Mouse (Mus musculus): Measurements from ENCODE around the gene Lgr4.

Gene Lgr4

DNA sequence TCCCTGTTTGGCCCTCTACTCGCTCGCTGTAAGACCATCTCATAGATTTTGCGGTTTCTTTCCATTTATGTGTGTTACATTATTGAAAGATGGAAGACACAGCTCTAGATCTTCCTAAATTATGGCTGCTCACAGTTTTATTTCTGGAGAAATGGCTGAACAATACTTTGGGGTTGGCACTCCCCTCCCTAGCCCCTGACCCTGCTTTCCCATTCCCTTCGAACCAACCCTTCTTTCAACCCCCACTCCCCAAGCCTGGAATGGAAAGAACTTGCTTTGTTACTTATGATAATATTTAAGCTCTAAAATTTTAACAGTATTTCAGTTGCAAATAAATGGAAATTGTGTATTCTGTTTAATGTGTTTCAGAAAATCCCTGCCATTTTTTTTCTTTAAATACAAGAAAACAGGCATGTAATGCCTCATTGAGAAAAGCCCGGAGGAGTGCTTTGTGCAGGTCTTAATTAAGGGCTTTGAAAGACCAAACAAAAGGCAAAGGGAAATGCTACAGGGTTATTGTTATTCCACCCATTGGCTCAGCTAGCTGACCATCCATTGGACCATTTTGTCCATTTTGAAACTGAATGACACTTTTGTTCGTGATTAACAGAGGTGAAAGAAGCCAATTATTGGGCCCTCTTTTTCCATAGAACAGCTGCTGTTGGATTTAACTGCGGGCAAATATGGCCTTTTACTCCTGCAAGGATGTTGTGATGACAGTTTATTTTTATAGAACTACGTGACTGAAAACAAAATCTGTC lies 25.5 kb downstream of the Lgr4 start:
- in situ Hi-C loops (cut with MboI; ENCODE audit: unreplicated experiment in 2 of 2), result no loop called here

DNA sequence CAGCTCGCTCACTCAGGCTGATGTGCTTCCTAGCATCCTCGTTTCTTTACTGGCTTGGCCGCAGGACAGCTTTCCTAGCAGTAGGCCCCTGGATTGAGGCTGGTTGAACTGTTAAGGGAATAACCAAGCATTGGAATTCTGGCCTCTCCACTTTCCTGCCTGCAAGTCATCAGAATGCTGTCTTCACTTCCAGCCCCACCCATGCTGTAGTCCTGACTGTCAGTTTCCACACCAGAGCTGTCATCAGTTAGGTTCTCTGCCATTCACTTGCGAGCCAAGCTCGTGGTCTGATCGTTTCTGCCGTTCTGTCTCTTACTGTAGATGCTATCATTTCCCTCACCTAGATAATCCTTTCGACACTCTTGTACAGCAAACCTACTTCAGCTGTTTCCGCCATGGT lies 27.5 kb downstream of the Lgr4 start:
- in situ Hi-C loops (cut with MboI; ENCODE audit: unreplicated experiment in 2 of 2), result no loop called here

DNA sequence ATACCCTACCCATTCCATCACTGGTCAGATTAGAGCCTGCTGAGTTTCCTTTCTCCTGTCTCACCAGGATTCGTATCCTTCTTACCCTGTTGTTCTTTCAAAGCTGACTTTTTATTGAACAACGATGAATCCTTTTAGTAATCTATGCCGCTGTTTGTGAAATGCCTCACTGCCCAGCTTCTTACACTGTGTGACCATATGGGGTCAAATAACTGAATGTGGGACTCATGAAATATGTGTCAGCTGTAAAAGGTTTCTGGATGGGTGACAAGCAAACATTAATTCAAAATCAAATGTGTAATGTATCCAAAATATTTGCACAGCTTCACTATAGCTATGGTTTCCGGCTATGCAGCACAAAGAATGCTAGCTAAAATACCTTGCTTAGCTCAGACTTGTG lies 28.1 kb downstream of the Lgr4 start:
- in situ Hi-C loops (cut with MboI; ENCODE audit: unreplicated experiment in 2 of 2), result no loop called here

DNA sequence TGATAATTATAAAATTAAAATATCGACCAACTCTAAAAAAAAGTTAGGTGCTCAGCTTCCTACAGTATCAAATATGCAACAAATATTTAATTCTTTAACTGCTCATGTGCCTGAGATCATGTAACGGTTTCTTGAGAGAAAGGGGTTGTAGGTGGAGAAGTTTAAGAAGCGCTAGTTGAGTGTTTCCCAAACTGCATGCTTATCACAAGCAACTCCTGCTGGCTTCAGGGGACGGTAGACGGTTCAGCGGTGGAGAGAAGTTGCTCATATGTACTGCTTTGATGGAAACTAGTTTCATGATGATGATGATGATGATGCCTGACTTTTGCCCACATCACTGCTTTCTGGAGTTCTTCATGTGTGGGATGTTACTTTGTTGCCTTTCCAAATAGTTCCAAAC lies 29.0 kb downstream of the Lgr4 start:
- in situ Hi-C loops (cut with MboI; ENCODE audit: unreplicated experiment in 2 of 2), result no loop called here

DNA sequence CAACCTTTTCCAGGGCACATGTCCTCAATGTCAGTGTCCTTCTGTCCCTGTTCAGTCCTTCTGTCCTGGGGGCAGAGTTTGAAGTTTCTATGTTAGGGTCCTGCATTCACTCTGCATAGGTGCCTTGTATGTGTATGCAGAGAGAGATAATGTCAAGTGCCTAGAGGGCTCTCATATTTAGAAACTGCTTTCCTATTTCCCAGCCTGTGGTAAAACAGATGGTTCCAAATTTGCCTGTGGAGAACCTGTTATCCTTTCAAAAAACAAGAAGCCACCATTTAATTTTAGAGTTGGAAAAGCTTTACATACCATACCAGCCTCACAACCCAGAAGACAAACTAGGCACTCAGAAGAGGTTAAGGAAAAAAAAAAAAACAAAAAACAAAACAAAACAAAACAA lies 32.1 kb downstream of the Lgr4 start:
- in situ Hi-C loops (cut with MboI; ENCODE audit: unreplicated experiment in 2 of 2), result no loop called here

DNA sequence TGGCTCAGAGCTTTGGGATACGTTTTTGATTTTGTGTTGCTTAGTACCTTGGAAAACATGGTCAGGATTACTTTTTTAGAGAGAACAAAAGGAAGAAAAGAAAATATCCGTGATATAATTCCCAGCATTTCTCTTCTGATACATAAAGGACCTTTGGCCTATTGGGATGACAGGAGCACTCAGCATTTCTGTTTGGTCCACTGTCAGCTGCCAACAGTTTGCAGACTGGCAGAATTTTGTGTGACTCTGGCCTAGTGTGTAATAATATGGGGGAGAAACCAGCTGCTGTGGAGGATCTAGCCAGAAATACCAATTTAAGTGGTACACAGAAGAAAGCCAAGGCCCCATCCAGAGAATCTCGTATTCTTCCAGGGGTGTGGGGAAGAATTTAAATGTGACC lies 32.9 kb downstream of the Lgr4 start:
- in situ Hi-C loops (cut with MboI; ENCODE audit: unreplicated experiment in 2 of 2), result no loop called here

DNA sequence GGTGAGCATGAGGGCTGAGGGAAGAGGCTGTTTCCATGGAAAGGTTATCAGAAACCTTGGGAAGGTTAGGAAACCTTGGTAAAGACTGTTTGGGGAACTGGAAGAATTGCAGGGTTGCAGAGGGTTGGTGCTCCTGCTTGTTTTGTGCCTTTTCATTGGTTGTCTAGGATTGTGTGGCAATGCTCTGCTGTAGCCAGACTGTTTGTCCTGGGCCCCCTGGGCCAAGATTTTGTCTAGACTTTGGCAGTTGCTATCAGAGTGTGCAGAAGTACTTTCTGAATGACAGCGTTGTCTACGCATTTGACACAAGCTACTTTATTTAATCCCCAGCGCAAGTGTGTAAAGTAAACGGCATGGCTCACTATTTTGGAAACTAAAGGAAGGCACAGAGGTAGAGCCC lies 33.6 kb downstream of the Lgr4 start:
- in situ Hi-C loops (cut with MboI; ENCODE audit: unreplicated experiment in 2 of 2), result no loop called here

DNA sequence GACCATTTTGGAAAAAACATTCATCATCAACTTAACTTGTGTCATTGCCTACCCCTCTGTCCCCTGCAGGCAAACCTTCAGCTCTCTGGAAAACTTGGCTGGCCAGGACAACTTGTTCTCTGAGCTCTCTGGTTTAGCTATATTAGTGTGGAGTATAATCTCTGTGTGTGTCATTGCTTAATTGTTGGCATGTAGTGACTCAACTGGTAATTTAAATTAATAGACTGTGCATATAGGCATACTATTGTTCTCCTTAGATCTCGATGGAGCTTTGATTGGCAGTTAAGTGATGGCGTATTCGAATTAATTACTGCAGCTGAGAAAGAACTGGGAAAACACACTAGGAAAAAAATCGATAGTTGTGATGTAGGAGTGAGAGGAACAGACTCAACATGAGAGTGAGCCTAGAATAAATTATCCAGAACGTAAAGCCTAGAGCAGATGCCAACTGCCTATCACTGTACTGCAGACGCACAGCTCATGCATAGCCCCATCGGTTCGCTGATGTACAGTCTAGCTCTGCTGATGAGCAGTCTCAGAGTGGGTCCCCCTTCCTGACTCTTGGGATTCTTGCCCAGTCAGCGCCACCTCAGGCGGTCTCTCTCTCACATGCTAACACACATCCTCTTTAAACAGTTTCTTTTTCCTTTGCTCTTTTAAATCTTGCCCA lies 35.7 kb downstream of the Lgr4 start:
- in situ Hi-C loops (cut with MboI; ENCODE audit: unreplicated experiment in 2 of 2), result no loop called here

DNA sequence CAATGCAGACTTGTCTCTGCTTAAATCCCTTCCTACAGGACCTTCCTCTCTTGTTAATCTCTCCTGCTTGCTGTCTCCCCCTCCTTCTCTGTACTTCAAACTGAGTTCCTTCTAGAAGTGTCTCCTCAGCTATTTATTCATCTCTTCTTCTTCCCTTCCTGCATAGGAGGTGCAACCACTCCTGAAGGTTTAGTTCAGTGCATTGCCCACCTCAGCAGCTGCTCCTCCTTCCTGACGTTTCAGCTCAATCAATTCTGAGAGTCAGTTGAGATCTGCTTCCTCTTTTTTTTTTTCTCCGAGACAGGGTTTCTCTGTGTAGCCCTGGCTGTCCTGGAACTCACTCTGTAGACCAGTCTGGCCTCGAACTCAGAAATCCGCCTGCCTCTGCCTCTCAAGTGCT lies 36.4 kb downstream of the Lgr4 start:
- in situ Hi-C loops (cut with MboI; ENCODE audit: unreplicated experiment in 2 of 2), result no loop called here

DNA sequence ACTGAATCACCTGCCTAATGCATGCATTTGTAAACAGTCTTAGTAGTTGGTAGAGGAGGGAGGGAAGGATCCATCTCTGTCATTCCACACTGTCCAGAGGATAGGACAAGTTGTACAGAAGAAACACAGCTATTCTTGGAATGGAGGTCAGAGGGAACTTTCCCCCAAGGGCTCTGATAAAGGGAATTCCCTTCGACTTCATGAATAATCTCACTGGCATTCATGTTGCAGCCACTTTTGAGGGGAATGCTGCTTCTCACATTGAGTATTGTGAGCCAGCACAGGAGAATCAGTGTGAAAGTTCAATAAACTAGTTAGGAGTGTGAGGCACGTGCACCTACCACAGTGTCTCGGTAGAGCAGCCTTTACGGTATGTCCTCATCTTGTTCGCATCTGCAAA lies 37.6 kb downstream of the Lgr4 start:
- in situ Hi-C loops (cut with MboI; ENCODE audit: unreplicated experiment in 2 of 2), result no loop called here

DNA sequence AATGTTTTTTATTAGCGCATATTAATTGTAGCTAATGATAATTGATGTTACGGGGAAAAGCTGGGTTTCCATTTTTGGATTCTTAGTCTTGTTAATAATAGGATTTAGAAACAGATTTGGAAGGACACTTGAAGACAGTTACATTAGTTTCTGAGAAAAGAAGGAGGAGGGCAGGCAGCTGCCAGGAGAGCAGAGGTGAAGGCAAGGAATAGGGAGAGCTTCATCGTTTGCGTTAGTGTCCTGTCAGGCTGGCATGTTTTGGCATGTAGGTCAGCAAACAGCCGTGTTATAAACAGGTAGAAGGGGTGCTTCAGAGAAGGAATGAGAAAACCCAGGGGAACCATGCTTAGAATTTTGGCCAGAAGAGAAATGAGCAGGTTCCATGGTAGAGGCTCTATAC lies 38.5 kb downstream of the Lgr4 start:
- in situ Hi-C loops (cut with MboI; ENCODE audit: unreplicated experiment in 2 of 2), result no loop called here

DNA sequence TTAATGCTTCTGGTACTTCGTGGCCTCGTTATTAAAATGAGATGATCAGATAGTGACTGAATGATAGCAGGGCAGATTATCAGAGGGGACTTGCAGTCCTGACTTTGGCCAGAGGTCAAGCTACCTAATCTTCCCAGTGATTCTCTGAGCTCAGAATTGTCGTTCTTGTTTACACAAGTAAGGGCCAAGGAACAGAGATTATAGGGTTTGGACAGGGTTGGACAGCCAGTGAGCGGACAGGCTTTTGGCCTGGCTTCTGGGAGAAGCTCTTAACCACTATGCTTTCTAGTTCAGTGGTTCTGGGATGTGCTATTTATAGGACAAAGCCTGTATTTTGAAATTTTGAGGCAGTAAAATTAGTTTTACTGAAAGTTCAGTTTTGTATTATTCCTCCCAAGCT lies 39.3 kb downstream of the Lgr4 start:
- in situ Hi-C loops (cut with MboI; ENCODE audit: unreplicated experiment in 2 of 2), result no loop called here

DNA sequence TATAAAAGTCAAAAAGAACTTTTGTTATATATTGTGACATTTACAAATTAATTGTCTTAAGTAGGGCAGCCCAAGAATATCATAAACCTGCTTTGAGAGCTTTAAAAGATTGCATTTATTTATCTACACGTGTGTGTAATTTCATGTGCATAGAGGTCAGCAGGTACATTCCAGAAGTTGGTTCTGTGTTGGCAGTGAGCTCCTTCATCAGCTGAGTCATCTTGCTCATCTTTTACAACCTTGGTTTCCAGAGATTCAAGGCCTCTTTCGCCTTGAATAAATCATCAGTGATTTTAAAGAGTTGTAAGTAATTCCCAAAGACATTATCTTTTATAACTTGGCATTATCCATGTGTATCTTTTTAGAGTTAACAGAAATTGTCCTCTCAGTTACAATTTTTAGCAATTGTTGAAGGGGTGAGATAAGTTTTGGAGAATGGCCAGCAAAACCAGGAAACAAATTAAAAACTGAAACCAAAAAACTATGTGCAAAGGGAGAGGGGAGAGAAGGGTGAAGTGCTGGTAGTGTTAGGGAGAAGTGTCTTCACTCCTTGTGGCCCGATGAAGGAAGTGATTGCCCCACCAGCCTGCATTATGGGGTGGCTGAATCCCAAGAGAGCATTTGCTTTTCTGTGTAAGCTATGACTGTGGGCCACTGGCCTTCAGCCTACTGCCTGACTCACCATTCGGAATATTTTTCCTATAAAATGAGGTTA lies 41.4 kb downstream of the Lgr4 start:
- in situ Hi-C loops (cut with MboI; ENCODE audit: unreplicated experiment in 2 of 2), result no loop called here

DNA sequence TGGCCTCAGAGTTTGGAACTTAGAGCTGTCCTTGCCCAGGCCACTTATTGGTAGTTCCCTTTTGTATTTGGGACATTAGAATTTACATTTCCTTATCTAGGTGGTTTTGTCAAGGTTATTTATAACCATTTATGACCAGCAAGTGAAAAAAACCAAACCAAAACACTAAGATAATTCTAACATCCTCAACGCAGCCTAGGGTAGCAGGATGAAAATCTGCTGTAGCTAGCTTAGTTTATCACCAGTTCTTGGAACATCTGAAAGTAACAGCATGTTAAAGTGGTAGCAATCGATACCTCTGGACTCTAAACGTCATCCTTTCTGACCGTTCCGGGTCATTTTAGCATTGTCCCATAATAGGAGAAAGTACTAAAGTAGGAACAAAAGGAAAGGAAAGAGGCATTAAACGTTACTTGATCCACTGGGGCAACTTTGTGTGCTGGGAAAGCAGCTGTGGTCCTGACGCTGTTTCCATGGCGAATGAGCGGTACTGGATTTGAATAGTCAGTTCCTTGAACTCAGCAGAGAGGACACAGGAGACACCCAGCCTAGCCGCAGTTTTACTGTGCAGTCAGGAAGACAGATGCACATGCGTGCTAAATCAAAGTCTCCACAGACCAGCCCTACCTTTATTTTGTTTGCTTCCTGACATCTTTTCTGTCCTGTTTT lies 42.1 kb downstream of the Lgr4 start:
- in situ Hi-C loops (cut with MboI; ENCODE audit: unreplicated experiment in 2 of 2), result no loop called here

DNA sequence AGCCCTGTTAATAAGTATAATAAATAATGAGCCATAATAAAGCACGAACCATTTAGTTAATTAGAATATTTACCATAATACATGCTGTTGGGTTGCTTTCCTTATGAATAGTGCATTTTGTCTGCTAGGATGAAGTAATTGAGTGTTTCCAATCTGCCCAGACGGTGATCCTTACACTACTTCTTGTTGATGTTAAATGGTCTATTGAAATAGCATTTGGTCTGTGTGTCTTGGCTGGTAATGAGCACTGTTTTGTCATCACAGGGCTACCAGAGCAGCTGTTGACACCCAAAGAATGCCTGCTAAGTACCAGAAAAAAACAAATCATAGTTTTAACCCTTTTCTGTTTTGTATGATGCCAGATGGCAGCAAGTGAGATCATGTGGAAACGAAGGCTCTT lies 42.8 kb downstream of the Lgr4 start:
- in situ Hi-C loops (cut with MboI; ENCODE audit: unreplicated experiment in 2 of 2), result no loop called here

DNA sequence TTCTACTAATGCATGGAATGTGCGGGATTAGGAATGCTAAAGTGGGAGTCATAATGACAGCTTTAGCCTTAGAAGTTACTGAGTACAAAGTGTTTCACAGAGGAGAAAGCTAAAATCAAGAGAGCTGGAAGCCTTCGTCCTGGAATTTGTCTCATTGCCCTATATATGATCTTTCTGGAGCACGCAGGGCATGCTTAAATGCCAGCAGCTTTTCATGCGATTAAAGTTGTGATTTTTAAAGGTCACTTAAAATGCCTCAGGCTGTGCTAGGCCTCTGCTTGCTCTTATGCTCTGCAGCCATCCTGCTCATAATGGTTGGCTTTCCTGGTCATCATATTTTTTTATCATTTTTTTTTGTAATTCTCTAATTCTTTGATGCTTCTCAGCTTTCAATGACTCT lies 43.7 kb downstream of the Lgr4 start:
- in situ Hi-C loops (cut with MboI; ENCODE audit: unreplicated experiment in 2 of 2), result no loop called here

DNA sequence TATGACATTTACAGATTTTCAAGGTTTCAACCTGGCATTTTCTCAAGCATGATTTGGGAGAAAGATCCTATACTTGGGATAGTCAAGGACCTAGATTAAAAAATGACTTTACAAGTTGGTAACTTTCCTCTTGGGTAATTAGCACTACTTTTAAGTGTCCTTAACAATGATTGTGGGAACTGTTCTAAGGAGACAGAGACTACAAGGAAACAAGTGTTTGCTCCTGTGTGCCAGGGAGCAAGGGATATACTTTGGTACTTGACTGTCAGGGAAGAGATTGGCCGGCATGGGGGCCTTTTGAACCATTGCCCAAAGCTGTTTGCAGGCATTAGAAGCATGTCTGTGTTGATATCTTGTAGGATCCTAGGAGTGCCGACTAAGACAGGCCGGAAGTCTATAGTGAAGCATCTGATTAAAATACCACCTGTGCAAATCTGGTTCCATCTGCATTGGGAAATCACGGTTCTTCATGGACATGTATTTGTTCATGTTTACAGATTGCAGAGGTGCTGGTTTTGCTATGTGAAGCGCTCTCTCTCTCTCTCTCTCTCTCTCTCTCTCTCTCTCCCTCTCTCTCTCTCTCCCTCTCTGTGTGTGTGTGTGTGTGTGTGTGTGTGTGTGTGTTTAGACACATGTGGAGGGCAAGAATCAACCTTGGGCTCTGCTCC lies 46.3 kb downstream of the Lgr4 start:
- in situ Hi-C loops (cut with MboI; ENCODE audit: unreplicated experiment in 2 of 2), result no loop called here

DNA sequence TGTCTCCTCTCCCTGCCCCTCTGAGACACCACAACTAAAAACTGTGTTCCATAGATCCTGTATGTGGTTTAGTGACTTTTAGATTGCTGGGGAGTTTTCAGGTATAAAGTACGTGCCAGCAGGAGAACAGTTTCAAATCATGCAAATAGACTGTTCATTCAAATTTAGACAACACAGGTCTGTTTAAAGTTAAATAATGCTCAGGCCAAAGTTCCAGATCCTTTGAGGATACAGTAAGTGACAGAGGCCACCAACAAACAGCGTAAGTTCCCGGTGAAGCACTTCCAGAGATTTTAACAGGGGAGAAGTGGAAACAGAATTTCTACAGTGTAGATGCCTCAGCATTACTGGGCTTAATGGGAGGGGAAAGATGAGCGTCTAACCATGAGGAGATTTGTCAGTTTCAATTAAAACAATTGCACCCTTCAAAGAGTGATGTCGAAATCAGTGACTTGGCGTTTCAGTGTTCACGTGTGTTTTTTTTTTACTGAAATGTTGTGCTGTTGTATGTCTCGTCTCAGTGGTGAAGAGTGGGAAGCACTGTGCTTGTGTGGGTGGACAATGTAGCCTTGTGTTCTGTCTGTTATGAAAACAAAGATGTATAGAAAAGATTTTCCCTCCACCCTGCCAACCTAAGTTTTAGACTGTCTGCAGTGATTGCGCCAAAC lies 48.4 kb downstream of the Lgr4 start:
- in situ Hi-C loops (cut with MboI; ENCODE audit: unreplicated experiment in 2 of 2), result no loop called here

DNA sequence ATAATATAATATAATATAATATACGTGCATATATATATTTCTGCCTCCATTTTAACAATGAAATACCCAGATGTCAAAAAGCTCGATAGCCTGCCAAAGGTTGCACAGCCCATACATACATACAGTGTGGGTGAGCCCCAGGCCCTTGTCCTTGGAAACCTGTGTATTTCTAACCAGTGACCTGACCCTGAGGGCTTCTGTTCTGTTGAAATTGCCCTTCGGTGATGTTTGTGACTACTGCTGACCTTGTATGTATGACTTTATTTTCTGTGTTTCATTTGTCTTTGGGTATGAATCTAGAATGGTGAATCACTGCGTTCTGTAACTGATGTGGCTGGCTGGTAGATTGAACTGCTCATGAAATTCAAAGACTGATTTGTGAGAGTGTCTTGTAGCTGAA lies 49.4 kb downstream of the Lgr4 start:
- in situ Hi-C loops (cut with MboI; ENCODE audit: unreplicated experiment in 2 of 2), result no loop called here

DNA sequence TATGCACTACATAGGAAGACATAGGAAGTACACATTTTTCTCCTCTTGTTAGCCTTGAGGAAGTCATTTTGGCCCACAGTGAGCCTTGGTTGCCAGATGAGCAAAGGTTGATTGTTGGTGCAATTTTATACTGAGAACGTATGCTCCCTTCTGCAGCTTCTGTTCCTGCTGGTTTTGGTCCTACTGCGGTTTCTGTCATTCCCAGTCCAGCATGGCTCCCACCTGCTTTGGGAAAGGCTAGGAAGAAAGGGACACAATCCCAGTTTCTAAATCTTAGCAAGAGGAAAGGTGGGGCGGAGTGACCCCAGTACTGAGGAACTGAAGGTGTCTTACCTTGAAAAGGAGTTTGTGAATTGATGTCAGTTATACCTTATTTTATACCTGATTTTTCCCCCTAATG lies 51.9 kb downstream of the Lgr4 start:
- in situ Hi-C loops (cut with MboI; ENCODE audit: unreplicated experiment in 2 of 2), result no loop called here
